Mouse (Mus musculus): ENCODE measurements around the gene Mau2.
A peak's percentile ranks its signal among the peaks of the same experiment; 100 is the strongest.
"Not testable (repeated sequence)": the region's sequence is repeated elsewhere in the genome, so short reads cannot be mapped to it uniquely, and the experiment has no call there.

Mau2 gene

DNA sequence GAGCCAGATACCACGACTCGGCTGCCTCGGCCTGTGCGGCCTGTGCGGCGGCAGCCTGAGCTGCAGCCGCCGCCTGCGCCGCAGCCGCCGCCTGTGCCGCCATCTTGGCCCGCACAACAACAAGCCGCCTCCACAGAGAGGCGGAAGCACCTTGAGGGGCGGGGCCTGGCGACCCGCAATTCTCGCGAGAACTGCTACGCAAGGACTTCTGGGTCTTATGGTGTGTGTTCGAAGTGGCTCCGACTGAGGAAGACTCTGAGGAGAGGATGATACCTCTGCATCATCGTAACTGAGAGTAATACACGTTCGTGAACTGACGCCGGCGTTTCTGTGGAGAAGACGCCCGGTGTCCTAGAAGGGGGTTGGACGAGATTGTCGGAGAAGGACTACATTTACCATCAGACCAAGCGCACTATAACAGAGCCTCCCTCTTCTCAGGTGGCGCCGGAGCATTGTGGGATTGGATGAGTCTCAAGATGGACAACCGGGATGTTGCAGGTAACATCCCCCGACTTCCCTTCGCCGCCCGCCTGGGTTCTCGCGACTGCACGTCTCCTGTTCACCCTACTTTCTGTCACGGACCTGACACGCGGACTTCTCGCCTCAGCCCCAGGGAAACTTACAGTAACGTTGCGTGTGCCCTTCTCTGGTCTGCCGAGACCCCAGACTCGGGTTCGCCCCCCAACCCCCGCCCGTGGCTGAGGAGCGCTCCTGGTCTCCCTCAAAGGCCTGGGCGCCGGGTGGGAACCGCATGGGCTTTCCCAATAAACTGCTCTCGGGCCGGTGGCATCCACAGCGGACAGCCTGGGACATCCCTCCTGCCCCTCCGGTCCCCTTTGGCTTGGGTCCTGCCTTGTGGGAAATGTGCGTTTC, at the start of gene Mau2, which contains the start of gene Sugp1:
Gene Mau2 (minus strand): TSS at position 152 of the 873 bp plus-strand sequence.
Gene Sugp1 (plus strand): TSS at position 231 of the 873 bp plus-strand sequence.
- peak; percentile 98 for DNase-seq (ENCODE audit: low spot score)

DNA sequence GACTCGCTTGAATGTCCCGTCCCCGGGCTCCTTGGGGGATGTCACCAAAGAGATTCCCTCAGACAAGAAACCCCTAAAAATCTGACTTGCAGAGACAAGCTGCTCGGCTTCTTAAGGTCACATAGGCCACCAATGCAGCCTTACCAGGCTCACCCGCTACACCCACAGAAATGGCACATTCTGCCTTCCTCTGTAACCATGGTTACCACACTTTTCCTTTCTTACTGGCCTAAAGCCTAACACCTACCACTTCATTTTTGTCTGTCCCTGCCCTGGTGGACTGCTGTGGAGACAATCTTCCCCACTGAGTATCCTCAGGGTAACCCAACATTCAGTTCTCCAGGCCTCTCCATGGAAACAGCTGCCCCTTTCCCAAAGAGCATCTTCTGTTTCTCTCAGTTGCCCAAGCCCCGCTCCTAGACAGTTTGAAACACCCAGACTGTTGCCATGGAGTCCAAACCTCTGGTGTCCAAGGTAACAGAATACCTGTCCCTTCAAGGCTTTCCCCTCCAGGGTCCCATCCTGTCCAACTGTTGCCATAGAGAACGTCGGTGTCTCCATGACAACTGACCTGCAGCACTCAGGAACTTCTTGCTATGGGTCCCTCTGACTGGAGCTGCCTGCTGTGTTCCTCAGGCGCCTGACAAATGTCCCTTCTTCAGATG, 46.9 kb upstream of the Mau2 start:
- DNase-seq (ENCODE audit: low spot score) = no peak

DNA sequence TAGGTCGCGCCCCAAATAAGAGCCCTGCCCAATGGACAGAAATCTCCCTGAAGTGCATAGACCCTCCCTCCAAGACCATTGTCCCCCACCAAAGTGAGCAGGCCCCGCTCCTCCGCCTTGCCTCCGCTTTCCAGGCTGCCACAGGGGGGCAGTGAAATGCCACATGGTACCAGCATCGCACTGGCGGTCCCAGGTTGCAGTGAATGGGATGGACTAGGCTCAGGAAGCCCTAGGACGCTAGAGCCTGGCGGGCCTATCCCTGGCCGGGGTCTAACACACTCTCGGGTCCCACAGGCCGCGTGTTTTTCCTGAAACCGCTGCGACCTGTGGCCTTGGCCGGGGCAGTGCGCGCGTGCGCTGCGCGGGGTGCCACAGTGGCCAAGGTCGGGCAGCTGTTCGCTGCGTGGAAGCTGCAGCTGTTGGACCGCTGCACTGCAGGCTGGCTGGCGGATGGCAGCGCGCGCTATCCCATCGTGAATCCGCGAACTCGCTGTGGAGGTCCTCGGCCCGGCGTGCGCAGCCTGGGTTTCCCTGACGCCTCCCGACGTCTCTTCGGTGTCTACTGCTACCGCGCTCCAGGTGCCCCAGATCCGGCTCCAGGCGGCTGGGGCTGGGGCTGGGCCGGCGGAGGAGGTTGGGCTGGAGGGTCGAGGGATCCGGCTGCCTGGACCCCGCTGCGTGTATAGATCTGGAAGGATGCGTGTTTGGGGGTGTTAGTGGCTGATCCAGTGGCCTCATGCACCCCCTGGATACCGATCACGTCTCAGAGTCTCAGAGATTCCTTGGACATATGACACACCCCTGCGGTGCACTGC, 45.5 kb upstream of the Mau2 start:
- DNase-seq (ENCODE audit: low spot score) = no peak

DNA sequence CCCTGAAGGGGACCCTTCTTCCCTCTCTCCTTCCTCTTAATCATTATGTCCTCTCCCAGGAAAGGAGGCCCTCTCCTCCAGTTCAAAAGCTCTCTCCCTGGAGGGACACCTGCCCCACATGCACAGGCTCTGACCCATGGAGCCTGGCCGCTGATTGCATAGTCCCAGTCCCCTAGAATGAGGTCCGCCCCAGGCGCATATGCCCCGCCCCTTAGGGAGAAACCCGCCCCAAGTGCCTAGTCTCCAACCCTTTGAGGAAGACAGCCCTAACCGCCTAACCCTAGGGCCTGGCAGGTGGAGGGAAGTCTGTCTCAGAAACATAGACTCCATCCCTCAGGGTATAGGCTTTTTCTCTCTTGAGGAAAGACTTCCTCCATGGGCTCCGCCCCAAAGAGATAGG, 44.7 kb upstream of the Mau2 start:
- no peak for DNase-seq (ENCODE audit: low spot score)

DNA sequence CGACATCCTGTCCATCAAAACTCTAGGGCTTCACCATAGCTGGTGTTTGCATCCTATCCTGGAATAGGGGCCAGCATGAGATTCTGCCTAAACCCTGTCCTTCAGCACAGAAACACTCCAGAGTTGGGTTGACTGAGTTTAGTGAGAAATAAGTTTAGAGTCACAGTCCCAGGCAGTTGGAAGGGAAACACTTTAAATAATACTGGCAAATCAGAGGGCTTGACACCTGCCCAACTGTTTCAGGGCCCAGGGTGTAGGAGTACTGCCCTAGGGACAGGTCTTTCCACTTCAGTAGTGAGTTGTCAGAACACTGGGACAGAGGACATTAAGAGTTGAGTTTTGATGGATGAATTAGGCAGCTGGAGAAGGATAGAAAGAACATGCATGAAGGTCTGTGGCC, 43.6 kb upstream of the Mau2 start:
- no peak for DNase-seq (ENCODE audit: low spot score)

DNA sequence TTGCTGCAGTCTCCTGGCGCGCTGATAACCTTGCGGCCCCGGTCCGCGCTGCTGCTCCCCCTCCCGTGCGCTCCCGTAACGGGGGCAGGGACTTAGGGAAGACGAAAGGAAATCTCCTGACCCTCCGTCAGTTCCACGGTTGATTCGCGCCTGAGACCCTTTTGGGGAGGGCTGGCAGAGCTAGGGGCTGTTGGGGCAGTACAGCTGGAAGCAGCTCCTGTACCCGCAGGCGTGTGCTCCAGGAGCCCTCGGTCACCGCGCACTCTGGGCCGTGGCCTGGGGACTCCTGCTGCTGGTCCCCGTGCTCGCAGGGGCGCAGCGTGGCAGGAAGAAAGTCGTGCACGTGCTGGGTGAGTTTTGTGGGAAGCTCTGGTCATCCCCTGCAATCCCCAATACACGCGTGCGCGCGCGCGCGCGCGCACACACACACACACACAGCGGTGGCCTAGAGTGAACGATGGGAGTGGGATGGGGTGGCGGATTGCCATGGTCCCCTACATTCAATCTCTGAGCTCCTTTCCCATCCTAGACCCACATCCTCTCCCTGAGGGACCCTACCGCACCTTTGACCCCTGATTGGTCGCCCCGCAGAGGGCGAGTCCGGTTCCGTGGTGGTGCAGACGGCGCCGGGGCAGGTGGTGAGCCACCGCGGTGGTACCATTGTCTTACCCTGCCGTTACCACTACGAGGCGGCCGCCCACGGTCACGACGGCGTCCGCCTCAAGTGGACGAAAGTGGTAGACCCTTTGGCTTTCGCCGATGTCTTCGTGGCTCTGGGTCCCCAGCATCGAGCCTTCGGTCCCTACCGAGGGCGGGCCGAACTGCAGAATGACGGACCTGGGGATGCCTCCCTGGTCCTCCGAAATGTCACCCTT, 41.9 kb upstream of the Mau2 start:
- no peak for DNase-seq (ENCODE audit: low spot score)

DNA sequence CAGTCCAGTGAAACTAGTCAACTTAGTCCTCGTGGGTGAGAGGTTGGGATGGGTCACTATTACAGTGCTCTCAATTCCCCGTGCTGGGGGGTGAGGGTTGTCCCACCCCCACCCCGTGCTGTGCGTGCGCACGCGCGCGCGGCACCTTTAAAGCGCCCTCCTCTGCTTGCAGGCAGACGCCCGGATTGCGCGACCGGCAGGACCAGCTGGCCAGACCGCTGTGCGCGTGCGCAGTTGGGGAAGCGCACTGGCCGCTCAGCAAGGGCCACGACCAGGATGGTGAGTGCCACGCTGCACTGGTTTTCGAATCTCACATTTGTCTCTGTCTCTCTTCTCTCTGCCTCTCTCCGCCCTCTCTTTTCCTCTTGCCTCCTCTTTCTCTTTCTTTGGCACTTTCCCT, 40.8 kb upstream of the Mau2 start, which contains the start of gene Hapln4:
Gene Hapln4 (plus strand): TSS at position 173 of the 400 bp plus-strand sequence.
- DNase-seq (ENCODE audit: low spot score) = peak; percentile 52

DNA sequence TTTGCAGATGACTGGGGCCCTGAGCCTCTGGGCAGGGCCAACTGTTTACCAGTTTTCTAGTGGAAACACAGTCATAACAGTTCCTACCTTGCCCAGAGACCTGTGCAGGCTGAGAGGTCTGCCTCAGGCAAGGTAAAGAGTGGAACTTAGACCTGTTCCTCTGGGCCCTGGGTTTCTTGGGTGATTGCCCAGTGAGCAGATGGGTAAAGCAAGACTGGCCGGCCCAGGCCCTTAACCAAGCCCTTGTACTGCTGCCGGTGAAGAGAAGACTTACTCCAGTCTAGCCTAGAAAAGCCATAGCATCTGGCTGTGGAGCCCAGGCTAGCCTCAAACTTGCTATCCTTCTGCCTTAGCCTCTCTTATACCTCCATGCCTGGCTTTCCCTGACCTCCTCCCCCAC, 39.4 kb upstream of the Mau2 start:
- DNase-seq (ENCODE audit: low spot score) = no peak

DNA sequence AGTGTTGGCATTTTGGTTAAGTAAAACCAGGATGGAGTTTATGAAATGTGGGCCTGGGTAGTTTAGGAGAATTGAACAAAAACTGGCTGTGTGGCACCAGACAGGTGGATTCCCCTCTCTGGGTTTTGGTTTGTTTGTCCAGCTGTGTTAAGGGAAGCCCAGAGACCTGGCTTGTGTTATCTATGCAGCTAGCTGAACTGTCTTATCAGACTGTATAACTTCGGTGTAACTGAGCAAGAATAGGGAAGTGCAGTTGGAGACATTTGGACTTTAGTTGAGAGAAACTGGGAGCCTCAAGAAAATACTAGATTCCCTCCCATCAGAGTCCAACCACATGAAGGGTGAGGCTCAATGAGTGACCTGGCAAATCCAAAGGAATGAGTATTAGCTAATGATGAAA, 31.1 kb upstream of the Mau2 start:
- no peak for DNase-seq (ENCODE audit: low spot score)

DNA sequence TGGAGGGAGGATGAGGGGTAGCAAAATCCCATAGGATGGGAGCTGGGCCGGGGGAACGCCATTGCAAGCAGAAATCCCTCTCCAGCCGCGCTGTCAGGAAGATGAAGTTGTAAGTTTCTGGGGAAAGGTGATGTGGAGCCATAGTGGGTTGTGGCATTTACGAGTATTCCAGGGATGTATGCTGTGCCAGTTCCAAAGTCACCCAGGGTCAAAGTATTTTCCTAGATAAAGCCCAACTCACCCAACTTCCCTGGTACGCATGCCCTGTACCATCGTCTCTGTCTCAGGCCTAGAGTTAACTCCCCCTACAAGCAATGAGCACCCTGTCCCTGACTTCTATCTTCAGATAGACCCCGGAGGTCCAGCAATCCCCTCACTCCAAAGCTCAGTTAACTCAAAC, 30.6 kb upstream of the Mau2 start:
- no peak for DNase-seq (ENCODE audit: low spot score)

DNA sequence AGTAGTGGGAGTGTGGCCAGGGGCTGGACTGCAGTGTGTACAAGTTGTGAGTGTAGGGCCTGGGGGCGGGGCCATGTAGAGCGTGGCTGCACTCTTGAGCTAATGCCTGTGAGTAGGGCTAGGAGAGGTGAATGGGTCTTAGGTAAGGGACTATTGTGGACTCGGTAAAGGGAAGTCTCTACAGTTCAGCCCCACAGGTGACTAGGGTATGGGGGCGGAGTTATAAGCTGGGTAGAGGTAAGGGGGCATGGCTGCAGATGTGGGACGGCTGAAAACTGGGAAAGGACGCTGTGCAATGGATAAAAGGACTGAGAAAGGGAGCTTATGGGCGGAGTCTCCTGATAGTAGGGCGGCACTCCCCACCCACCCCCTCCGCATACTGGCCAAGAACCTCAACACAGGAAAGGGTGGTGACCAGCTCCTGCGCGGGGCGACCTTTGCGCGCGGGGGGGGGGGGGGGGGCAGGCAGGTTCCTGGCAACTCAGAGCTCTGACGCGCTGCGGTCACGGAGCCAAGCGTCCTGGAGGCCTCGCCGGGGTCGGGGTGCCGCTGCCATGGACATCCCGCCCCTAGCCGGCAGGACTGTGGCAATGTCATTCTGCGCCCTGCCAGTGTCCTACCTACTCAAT, 30.0 kb upstream of the Mau2 start, which contains the start of gene Tm6sf2:
Gene Tm6sf2 (plus strand): TSS at position 484 of the 629 bp plus-strand sequence.
- DNase-seq (ENCODE audit: low spot score) = no peak

DNA sequence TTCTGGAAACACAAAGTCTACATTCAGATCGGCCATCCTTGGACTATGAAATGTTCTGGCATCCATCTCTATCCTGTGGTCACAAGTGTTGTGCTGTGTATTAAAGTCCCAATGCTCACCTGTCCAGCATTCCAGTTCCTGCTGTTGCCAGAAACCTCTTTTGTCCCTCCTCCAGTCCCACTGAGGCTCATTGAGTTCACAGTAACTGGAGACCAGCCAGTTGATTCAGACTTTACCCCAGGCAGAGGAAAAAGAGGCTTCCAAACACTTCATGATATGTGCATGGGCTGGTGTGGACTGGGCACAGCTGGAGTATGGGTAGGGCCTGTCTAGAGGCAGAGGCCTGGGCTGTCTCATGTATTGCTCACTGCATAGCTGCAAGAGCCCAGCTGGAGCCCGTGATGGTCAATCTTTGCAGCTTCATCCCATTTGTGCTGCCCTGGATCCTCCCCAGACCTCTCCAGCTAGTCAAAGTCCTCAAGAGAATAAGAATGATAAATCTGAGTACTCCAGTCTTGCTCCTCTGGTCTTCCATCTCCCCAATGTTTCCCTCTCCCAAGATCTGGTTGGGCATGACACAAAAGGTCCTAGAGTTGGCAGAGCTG, 29.4 kb upstream of the Mau2 start:
- no peak for DNase-seq (ENCODE audit: low spot score)

DNA sequence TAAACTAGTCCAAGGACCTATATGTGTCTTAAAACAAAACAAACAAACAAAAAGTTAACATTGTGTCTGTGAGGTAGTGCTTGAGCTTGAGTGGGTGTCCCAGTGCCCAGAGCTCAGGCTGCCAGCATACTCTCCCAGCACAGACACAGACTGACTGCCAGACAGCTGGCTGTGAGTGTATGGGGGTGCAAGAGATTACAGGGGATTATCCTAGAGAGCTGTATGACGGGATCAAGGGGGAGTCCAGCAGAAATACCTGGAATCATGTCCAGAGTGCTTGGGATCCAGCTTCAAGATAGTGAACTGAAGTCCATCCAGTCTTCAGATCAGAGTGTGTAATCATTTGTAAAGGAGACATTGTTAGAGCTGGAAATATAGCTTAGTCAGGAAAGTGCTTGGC, 15.2 kb upstream of the Mau2 start:
- no peak for DNase-seq (ENCODE audit: low spot score)

DNA sequence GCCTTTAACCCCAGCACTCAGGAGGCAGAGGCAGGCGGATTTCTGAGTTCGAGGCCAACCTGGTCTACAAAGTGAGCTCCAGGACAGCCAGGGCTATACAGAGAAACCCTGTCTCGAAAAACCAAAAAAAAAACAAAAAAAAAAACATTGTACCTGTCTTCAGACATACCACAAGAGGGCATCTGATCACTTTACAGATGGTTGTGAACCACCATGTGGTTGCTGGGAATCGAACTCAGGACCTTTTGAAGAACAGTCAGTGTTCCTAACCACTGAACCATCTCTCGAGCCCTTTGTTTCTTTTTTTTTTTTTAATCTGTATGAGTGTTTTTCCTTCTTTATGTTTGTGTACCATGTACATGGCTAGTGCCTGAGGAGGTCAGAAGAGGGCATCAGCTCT, 7.9 kb upstream of the Mau2 start:
- not testable (repeated sequence) for DNase-seq (ENCODE audit: low spot score)

DNA sequence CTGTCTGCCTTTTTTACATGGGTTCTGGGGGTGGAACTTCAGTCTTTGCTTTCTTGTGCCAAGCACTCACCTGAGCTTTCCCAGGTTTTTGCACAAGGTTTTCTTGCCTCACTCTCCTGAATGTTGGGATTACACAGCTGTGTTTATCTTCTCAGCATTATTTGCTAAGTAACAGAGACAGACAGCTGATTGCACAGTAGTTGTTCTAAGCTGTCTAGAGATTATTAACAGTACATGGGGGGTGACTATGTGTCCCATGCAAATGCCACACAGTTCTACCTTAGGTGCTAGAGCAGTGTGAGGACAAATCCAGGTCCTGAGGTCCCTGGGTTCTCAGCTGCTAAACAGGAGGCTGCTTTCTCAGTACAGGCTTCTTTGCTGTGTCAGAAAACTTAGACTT, 7.1 kb upstream of the Mau2 start:
- DNase-seq (ENCODE audit: low spot score) = no peak

DNA sequence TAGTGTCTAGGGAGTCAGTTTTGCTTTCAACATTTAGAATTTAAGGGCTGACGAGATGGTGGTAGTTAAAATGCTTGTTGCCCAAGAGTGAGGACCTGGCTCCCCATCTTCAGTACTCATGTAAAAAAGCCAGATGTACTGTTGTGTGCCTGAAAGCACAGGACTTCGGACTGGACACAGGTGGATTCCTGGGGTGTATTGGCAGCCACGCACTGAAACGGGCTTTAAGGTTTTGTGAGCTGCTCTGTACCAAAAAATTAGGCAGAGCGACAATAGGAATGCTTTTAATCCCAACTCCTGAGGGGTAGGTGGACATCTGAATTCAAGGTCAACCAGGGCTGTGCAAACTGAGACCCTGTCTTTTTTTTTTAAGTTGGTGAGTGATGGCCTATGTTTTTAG, 1.5 kb upstream of the Mau2 start:
- no peak for DNase-seq (ENCODE audit: low spot score)

DNA sequence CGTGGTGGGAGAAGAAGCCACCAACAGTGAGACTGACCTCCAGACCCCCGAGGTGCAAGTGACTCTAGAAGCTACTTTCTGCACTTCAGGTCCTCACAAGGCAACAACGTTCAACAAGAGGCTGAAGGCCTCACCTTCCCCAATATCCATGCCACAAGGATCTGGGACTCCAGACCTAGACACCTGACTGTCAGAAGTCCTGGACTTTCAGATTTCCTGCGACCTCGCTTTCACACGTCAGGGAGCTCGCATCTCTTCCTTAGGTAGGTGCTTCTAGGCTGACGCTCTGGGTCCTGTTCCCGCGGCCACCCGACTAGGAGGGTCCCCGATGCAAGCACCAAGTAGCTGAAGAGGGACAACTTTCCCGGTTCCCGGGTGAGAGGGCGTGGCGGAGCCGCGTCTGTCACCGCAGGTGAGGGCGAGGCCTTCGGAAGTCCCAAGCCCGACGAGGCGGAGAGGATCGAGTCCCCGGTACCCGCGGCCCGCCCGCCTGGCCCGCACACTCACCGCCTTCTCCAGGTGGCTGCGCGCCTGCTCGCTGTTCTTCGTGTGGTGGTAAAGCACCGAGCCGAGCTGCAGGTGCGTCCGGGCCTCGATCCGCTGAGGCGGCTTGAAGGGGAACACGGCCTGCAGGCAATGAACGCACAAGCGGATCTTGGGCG, 518 bp downstream of the Mau2 start:
- peak; percentile 36 for DNase-seq (ENCODE audit: low spot score)

DNA sequence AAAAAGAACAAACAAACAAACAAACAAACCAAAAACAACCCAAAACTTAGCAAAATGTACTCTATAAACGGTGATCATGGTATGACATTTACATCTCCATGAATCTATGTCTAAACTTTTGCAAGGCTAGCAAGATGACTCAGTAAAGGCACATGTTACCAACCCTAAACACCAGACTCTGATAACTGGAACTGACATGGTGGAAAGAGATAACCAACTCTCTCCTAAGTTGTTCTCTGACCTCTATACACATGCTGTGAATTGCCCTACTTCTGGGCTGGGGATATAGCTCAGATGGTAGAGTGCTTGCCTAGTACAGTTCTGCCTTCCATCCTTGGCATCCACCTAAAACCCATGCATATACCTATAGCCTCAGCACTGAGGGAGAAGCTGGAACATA, 4.5 kb downstream of the Mau2 start:
- DNase-seq (ENCODE audit: low spot score) = no peak

DNA sequence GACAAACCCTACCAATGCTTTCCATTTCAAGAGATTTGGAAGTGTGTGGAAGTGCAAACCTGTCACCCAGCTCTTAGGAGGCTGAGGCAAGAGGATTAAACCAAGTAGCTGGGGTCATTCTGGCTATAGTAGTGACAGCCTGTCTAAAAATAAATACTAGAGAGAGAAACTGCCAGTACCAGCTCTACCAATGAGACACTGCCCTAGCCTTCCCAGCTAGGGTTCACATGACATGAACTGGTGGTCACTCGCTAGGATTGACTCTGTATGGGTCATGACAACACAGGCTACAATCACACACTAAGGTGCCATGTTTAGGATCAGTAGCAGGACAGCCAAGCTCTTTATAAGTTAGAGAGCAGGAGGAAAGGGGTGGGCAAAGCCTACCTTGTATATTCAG, 12.3 kb downstream of the Mau2 start:
- DNase-seq (ENCODE audit: low spot score) = no peak

DNA sequence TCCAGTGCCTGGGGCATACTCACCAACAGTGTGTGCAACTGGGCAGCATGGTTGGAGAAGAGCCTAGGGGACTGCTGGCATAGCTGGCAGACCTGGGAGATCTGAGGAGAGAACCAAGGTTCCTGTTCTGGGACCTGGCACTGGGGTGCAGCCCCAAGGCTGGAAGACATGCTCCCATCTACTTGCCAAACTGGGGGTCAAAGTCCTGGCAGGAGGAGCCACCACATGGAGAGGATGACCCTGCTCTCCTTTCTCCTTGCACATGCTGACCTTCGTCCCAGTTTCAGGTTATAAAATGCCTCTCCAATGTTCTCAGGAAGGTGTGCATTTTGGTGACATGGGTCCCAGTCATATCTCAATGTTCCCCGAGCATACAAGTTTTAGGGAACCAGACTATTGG, 16.4 kb downstream of the Mau2 start:
- DNase-seq (ENCODE audit: low spot score) = no peak
